Mouse (Mus musculus) left cerebral cortex, postnatal 36 days (tissue): ENCODE results near the gene Lgr4. TPM values are rescaled to one million over a fixed set of nuclear protein-coding genes. Genes with fewer than 3 reads are reported as not detected.

ENCODE experiments used
- DNase-seq, 2 experiments: peaks; one replicate each; pipeline ENCODE4 v3.0.0; 2021 to 2022; ENCODE audit warnings: low spot score in 2 of 2, mixed read lengths in 1 of 2
- intact Hi-C: fragments of 180-260 bp; cut with DNase I; formaldehyde crosslinking; loops from one replicate; pipeline ENCODE4 v1.15.1; 2025
- total RNA-seq, 2 experiments: library from RNA; stranded (reverse); gene quantifications; 2 replicates each; pipeline ENCODE4 v1.2.3; 2021

The Lgr4 gene
- total RNA-seq, 2 experiments from 2014 or later, result 23.7 to 26.2 TPM

GRCm38 (mm10) chr2:109942810-109943570 is 25.5 kb downstream of the Lgr4 start:
- intact Hi-C loops, result no loop called here
- no peak for DNase-seq

DNA sequence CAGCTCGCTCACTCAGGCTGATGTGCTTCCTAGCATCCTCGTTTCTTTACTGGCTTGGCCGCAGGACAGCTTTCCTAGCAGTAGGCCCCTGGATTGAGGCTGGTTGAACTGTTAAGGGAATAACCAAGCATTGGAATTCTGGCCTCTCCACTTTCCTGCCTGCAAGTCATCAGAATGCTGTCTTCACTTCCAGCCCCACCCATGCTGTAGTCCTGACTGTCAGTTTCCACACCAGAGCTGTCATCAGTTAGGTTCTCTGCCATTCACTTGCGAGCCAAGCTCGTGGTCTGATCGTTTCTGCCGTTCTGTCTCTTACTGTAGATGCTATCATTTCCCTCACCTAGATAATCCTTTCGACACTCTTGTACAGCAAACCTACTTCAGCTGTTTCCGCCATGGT is 27.5 kb downstream of the Lgr4 start:
- intact Hi-C loops, result no loop called here
- no peak for DNase-seq

DNA sequence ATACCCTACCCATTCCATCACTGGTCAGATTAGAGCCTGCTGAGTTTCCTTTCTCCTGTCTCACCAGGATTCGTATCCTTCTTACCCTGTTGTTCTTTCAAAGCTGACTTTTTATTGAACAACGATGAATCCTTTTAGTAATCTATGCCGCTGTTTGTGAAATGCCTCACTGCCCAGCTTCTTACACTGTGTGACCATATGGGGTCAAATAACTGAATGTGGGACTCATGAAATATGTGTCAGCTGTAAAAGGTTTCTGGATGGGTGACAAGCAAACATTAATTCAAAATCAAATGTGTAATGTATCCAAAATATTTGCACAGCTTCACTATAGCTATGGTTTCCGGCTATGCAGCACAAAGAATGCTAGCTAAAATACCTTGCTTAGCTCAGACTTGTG is 28.1 kb downstream of the Lgr4 start:
- intact Hi-C loops, result no loop called here
- DNase-seq, result no peak

DNA sequence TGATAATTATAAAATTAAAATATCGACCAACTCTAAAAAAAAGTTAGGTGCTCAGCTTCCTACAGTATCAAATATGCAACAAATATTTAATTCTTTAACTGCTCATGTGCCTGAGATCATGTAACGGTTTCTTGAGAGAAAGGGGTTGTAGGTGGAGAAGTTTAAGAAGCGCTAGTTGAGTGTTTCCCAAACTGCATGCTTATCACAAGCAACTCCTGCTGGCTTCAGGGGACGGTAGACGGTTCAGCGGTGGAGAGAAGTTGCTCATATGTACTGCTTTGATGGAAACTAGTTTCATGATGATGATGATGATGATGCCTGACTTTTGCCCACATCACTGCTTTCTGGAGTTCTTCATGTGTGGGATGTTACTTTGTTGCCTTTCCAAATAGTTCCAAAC is 29.0 kb downstream of the Lgr4 start:
- intact Hi-C loops, result no loop called here

GRCm38 (mm10) chr2:109949519-109949918 is 32.1 kb downstream of the Lgr4 start:
- DNase-seq, result no peak
- intact Hi-C loops, result no loop called here

More for the DNA sequence above, 29.0 kb downstream of the Lgr4 start:
- no peak for DNase-seq

DNA sequence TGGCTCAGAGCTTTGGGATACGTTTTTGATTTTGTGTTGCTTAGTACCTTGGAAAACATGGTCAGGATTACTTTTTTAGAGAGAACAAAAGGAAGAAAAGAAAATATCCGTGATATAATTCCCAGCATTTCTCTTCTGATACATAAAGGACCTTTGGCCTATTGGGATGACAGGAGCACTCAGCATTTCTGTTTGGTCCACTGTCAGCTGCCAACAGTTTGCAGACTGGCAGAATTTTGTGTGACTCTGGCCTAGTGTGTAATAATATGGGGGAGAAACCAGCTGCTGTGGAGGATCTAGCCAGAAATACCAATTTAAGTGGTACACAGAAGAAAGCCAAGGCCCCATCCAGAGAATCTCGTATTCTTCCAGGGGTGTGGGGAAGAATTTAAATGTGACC is 32.9 kb downstream of the Lgr4 start:
- intact Hi-C loops, result no loop called here

GRCm38 (mm10) chr2:109951050-109951449 is 33.6 kb downstream of the Lgr4 start:
- DNase-seq, result no peak

More for the DNA sequence above, 32.9 kb downstream of the Lgr4 start:
- DNase-seq, result no peak

DNA sequence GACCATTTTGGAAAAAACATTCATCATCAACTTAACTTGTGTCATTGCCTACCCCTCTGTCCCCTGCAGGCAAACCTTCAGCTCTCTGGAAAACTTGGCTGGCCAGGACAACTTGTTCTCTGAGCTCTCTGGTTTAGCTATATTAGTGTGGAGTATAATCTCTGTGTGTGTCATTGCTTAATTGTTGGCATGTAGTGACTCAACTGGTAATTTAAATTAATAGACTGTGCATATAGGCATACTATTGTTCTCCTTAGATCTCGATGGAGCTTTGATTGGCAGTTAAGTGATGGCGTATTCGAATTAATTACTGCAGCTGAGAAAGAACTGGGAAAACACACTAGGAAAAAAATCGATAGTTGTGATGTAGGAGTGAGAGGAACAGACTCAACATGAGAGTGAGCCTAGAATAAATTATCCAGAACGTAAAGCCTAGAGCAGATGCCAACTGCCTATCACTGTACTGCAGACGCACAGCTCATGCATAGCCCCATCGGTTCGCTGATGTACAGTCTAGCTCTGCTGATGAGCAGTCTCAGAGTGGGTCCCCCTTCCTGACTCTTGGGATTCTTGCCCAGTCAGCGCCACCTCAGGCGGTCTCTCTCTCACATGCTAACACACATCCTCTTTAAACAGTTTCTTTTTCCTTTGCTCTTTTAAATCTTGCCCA is 35.7 kb downstream of the Lgr4 start:
- no peak for DNase-seq
- intact Hi-C loops, result no loop called here

More at GRCm38 (mm10) chr2:109951050-109951449, 33.6 kb downstream of the Lgr4 start:
- intact Hi-C loops, result no loop called here

- DNase-seq, result no peak
- intact Hi-C loops, result no loop called here
Measured at GRCm38 (mm10) chr2:109953893-109954292, 36.4 kb downstream of the Lgr4 start.

DNA sequence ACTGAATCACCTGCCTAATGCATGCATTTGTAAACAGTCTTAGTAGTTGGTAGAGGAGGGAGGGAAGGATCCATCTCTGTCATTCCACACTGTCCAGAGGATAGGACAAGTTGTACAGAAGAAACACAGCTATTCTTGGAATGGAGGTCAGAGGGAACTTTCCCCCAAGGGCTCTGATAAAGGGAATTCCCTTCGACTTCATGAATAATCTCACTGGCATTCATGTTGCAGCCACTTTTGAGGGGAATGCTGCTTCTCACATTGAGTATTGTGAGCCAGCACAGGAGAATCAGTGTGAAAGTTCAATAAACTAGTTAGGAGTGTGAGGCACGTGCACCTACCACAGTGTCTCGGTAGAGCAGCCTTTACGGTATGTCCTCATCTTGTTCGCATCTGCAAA is 37.6 kb downstream of the Lgr4 start:
- no peak for DNase-seq
- intact Hi-C loops, result loop anchor here (5.0 kb wide), 1 partner anchor 38 kb away; the partner anchor contains the start of gene Lgr4

GRCm38 (mm10) chr2:109955910-109956309 is 38.5 kb downstream of the Lgr4 start:
- intact Hi-C loops, result loop anchor here (5.0 kb wide), 1 partner anchor 39 kb away; the partner anchor contains the start of gene Lgr4
- DNase-seq, result no peak

DNA sequence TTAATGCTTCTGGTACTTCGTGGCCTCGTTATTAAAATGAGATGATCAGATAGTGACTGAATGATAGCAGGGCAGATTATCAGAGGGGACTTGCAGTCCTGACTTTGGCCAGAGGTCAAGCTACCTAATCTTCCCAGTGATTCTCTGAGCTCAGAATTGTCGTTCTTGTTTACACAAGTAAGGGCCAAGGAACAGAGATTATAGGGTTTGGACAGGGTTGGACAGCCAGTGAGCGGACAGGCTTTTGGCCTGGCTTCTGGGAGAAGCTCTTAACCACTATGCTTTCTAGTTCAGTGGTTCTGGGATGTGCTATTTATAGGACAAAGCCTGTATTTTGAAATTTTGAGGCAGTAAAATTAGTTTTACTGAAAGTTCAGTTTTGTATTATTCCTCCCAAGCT is 39.3 kb downstream of the Lgr4 start:
- intact Hi-C loops, result loop anchor here (5.0 kb wide), 1 partner anchor 39 kb away; the partner anchor contains the start of gene Lgr4
- no peak for DNase-seq

- intact Hi-C loops, result loop anchor here (5.0 kb wide), 1 partner anchor 42 kb away; the partner anchor contains the start of gene Lgr4
Measured at GRCm38 (mm10) chr2:109958692-109959406, 41.4 kb downstream of the Lgr4 start.

GRCm38 (mm10) chr2:109959407-109960075 is 42.1 kb downstream of the Lgr4 start:
- DNase-seq, result no peak
- intact Hi-C loops, result loop anchor here (5.0 kb wide), 1 partner anchor 42 kb away; the partner anchor contains the start of gene Lgr4

More at GRCm38 (mm10) chr2:109958692-109959406, 41.4 kb downstream of the Lgr4 start:
- no peak for DNase-seq

DNA sequence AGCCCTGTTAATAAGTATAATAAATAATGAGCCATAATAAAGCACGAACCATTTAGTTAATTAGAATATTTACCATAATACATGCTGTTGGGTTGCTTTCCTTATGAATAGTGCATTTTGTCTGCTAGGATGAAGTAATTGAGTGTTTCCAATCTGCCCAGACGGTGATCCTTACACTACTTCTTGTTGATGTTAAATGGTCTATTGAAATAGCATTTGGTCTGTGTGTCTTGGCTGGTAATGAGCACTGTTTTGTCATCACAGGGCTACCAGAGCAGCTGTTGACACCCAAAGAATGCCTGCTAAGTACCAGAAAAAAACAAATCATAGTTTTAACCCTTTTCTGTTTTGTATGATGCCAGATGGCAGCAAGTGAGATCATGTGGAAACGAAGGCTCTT is 42.8 kb downstream of the Lgr4 start:
- DNase-seq, result no peak
- intact Hi-C loops, result no loop called here

DNA sequence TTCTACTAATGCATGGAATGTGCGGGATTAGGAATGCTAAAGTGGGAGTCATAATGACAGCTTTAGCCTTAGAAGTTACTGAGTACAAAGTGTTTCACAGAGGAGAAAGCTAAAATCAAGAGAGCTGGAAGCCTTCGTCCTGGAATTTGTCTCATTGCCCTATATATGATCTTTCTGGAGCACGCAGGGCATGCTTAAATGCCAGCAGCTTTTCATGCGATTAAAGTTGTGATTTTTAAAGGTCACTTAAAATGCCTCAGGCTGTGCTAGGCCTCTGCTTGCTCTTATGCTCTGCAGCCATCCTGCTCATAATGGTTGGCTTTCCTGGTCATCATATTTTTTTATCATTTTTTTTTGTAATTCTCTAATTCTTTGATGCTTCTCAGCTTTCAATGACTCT is 43.7 kb downstream of the Lgr4 start:
- no peak for DNase-seq
- intact Hi-C loops, result no loop called here

DNA sequence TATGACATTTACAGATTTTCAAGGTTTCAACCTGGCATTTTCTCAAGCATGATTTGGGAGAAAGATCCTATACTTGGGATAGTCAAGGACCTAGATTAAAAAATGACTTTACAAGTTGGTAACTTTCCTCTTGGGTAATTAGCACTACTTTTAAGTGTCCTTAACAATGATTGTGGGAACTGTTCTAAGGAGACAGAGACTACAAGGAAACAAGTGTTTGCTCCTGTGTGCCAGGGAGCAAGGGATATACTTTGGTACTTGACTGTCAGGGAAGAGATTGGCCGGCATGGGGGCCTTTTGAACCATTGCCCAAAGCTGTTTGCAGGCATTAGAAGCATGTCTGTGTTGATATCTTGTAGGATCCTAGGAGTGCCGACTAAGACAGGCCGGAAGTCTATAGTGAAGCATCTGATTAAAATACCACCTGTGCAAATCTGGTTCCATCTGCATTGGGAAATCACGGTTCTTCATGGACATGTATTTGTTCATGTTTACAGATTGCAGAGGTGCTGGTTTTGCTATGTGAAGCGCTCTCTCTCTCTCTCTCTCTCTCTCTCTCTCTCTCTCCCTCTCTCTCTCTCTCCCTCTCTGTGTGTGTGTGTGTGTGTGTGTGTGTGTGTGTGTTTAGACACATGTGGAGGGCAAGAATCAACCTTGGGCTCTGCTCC is 46.3 kb downstream of the Lgr4 start:
- DNase-seq, result no peak
- intact Hi-C loops, result no loop called here

- intact Hi-C loops, result no loop called here
- no peak for DNase-seq
Measured at GRCm38 (mm10) chr2:109965753-109966420, 48.4 kb downstream of the Lgr4 start.

- DNase-seq, result no peak
- intact Hi-C loops, result no loop called here
Measured at GRCm38 (mm10) chr2:109966863-109967262, 49.4 kb downstream of the Lgr4 start.
